Mouse (Mus musculus) frontal cortex, adult (tissue): ENCODE measurements at regions not wholly inside any gene's neighbourhood (a gene's known extent, or its start where the extent isn't known, plus 50 kb on each side); places are given as distances from the start of the nearest gene placed in this dataset.
A peak's percentile ranks its signal among the peaks of the same experiment; 100 is the strongest.
"Not testable (repeated sequence)": the region's sequence is repeated elsewhere in the genome, so short reads cannot be mapped to it uniquely, and the experiment has no call there.

ENCODE experiments used
- ATAC-seq: cut with Nextera tagmentation; 2 replicates; pipeline ENCODE4 v1.9.2; 2017; ENCODE audit warnings: mild to moderate bottlenecking, moderate library complexity, mixed read lengths; ENCODE audit not compliant: low TSS enrichment

DNA sequence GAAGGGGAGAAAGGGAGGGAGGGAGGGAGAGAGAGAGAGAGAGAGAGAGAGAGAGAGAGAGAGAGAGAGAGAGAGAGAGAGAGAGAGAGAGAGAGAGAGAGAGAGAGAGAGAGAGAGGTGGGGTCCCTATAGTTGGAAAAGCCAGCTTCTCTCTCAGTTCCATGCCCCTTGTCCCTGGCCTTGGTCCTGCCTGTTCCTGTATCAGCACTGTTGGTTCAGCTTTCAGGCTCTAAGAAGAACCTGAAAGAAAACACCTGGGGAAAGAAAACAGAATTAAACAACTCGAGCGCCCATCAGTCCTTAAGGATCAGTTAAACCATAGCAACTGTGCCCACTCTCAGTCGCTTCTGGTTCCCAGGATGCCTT, 160.5 kb upstream of the Myt1l start:
- not testable (repeated sequence) for ATAC-seq

- peak; percentile 84 for ATAC-seq
These were observed 159.9 kb upstream of the Myt1l start for GRCm38 (mm10) chr12:29368107-29368819.

- peak; percentile 69 for ATAC-seq
These were observed 159.4 kb upstream of the Myt1l start for GRCm38 (mm10) chr12:29368820-29369175.

DNA sequence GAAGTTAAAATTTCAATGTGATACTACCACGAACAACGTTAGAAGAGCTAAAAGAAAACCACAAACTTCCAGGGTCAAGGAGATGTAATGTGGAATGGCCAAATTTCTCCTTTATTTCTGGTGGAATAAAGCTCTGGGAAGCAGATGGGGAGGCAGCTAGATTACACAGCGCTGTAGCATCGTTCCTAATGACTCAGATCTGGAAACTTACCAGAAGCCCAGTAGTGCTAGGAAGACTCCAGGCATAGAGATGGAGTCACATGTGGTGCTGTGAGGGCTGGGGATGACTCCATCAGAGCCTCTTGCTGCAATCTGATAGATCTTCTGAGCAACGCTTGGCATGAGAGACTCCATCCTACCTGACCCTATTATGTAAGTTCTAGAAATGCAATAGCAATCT, 136.4 kb upstream of the Myt1l start:
- ATAC-seq, result peak; percentile 95

- ATAC-seq, result no peak
These were observed 133.9 kb upstream of the Myt1l start for GRCm38 (mm10) chr12:29394271-29394670.

GRCm38 (mm10) chr12:29394881-29395280, 133.3 kb upstream of the Myt1l start:
- ATAC-seq, result no peak

DNA sequence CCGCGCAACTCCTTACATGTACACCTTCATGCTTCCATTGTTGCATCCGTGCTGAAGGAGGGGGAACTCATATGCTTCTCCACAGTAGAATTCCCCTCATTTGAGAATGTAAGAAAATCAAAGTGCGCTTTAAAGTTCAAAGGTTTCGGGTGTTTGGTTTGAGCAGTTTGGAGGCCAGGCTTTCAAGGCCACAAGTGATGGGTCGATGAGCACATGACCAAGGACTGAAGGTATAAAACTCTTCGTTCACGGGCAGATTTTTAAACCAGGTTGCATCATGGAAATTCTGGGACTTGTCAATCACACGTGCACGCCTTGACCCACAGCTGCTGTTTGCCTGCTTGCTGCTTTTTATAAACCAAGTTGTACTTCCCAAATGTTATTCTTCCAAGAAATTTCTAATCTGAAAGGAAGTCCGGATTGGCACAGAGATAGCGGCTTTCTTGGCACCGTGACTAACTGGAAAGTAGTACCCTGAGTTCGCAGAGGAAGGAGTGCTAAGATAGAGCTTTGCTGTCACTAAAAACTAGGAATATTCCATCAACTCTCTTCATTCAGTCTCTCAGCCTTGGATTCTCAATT, 132.7 kb upstream of the Myt1l start:
- no peak for ATAC-seq

GRCm38 (mm10) chr12:29404434-29404833, 123.8 kb upstream of the Myt1l start:
- no peak for ATAC-seq

DNA sequence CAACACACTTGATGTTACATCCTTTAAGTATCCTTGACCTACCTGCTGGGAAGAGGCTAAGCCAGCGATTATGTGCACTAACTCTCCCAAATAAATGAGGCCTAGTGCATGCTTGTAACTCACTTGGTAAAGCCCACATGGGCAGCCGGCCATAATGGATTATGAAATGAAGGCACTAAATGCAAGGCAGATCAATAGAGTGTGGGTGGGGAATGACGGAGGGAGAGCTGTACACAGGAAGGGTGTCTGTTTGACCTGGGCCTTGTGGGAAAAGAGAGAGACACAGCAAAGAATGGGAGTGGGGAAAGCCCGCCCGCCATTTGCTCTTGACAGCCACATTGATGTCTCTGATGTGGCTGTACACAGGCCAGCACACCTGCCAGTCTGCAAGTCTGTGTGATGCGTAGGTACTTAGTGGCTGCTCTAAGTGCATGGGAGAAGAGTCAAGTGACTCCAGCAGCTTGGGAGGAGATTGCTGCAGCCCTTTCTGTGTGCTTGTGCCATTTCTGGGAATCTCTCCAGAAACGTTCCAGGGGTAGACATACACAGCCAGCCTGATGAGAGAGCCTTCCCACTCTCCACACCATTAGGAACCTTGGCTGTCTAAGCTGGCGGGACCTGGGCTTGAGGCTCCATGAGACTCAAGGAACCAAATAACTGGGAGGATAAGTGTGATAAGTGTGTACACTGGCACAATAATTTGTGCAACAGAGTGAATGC, 118.7 kb upstream of the Myt1l start:
- no peak for ATAC-seq

DNA sequence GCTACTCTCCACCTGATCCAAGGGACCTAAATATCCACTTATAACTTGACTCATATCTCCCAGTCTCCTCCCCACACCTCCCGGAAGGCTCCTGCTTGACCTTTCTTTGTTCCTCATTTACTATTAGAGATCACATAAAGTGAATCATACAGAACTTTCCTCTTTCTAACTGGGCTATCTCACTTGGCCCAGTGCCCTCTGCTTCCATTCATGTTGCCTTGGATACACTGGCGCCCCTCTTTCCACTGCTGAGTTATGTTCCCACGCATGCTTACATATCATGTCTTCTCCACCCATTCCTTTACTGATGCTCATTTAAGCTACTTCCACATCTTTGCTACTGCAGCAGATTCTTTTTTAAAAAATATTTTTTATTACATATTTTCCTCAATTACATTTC, 94.2 kb upstream of the Myt1l start:
- ATAC-seq, result no peak

- peak; percentile 81 for ATAC-seq
These were observed 88.7 kb upstream of the Myt1l start for GRCm38 (mm10) chr12:29439343-29440019.

GRCm38 (mm10) chr12:29465201-29465600, 63.0 kb upstream of the Myt1l start:
- ATAC-seq, result not testable (repeated sequence)
